ENCODE assay signal across 13 mouse cellular contexts in genomic region chr6:86197150-86197862, GRCm38 (mm10). TPM values are rescaled to one million over a fixed set of nuclear protein-coding genes. Genes with fewer than 3 reads are reported as not detected.
DNase-seq lines count a peak whose midpoint lies in the region; ATAC-seq and TF ChIP-seq lines count a peak whose summit lies in the region.
"Had no signal": no experiment of that assay in that cellular context is flagged by ENCODE, and none has a peak within 500 bp of the region (broad histone marks: within the 10 kb centered on the region; RNA-seq: fewer than 3 reads in every experiment).

No protein-coding gene starts in this region.

- no peak for TF ChIP-seq POLR2A in limb, embryonic 14.5 days (IDR thresholded peaks at IDR 0.05; ENCODE audit: borderline replicate concordance, extremely low read depth, insufficient read depth, insufficient read length)

- H3K4me1 ChIP-seq in forebrain, embryonic 14.5 days (ENCODE audit: control insufficient read depth, insufficient read depth, low read length), result peaks cover 5% of the 10 kb centered on the region; the same call in 1 of the 2 replicates
- peaks cover 4% of the 10 kb centered on the region; the same call in 1 of the 2 replicates for H3K4me1 ChIP-seq in forebrain, embryonic 11.5 days (replicated peaks; ENCODE audit: control insufficient read depth, insufficient read depth, low read length)
- H3K4me1 ChIP-seq in neural tube, embryonic 12.5 days, result peaks cover 17% of the 10 kb centered on the region
- peaks cover 15% of the 10 kb centered on the region for H3K4me1 ChIP-seq in limb, embryonic 14.5 days (ENCODE audit: control insufficient read depth, insufficient read depth, low read length)
- peaks cover 10% of the 10 kb centered on the region; the same call in 1 of the 2 replicates for H3K4me1 ChIP-seq in stomach, embryonic 16.5 days (ENCODE audit: control insufficient read depth, insufficient read depth, low read length)

- H3K27me3 ChIP-seq in forebrain, embryonic 14.5 days (replicated peaks; ENCODE audit: control insufficient read depth, insufficient read depth, low read length), result peaks cover 11% of the 10 kb centered on the region
- peaks cover 25% of the 10 kb centered on the region for H3K27me3 ChIP-seq in forebrain, embryonic 11.5 days (ENCODE audit: control insufficient read depth, insufficient read depth, low read length)
- H3K27me3 ChIP-seq in neural tube, embryonic 12.5 days (replicated peaks), result peaks cover 40% of the 10 kb centered on the region
- H3K27me3 ChIP-seq in limb, embryonic 14.5 days (ENCODE audit: control insufficient read depth, insufficient read depth, low read length), result peaks cover 27% of the 10 kb centered on the region
- peaks cover 5% of the 10 kb centered on the region; the same call in 1 of the 2 replicates for H3K27me3 ChIP-seq in stomach, embryonic 16.5 days (ENCODE audit: control insufficient read depth, insufficient read depth, low read length)

- ATAC-seq in forebrain, embryonic 14.5 days, result no peak
- no peak for ATAC-seq in forebrain, embryonic 11.5 days (replicated peaks; ENCODE audit: low FRiP score)
- ATAC-seq in neural tube, embryonic 12.5 days (ENCODE audit: low FRiP score, low read depth), result no peak
- no peak for ATAC-seq in limb, embryonic 14.5 days (ENCODE audit: low FRiP score, low read depth)
- ATAC-seq in stomach, embryonic 16.5 days (ENCODE audit: insufficient read depth, low FRiP score), result no peak

- no peak overlapping the region for H3K4me3 ChIP-seq in forebrain, embryonic 14.5 days (ENCODE audit: low read depth, low read length)
- H3K4me3 ChIP-seq in forebrain, embryonic 11.5 days (ENCODE audit: low read depth, low read length), result no peak overlapping the region
- no peak overlapping the region for H3K4me3 ChIP-seq in neural tube, embryonic 12.5 days
- H3K4me3 ChIP-seq in limb, embryonic 14.5 days (replicated peaks; ENCODE audit: low read length), result no peak overlapping the region
- no peak overlapping the region for H3K4me3 ChIP-seq in stomach, embryonic 16.5 days (replicated peaks; ENCODE audit: low read length)
- H3K4me3 ChIP-seq: heart, embryonic 10.5 days; megakaryocyte, embryonic 14.5 days had no signal

- no peak overlapping the region for H3K27ac ChIP-seq in forebrain, embryonic 14.5 days (ENCODE audit: low read depth, low read length)
- no peak overlapping the region for H3K27ac ChIP-seq in forebrain, embryonic 11.5 days (ENCODE audit: low read depth, low read length)
- no peak overlapping the region for H3K27ac ChIP-seq in neural tube, embryonic 12.5 days
- no peak overlapping the region for H3K27ac ChIP-seq in limb, embryonic 14.5 days (replicated peaks; ENCODE audit: low read depth, low read length)
- no peak overlapping the region for H3K27ac ChIP-seq in stomach, embryonic 16.5 days (ENCODE audit: low read length)
- H3K27ac ChIP-seq: heart, embryonic 10.5 days; liver, embryonic 14.5 days had no signal

- DNase-seq in forebrain, embryonic 14.5 days (ENCODE audit: low spot score), result peak; percentile 31
- no peak for DNase-seq in forebrain, embryonic 11.5 days (ENCODE audit: low spot score)
- DNase-seq in neural tube, embryonic 10.5 days (ENCODE audit: extremely low spot score, low spot score), result no peak
- DNase-seq in limb, embryonic 14.5 days (ENCODE audit: low spot score), result no peak
- no peak for DNase-seq in cerebellum, postnatal 25 days
- DNase-seq in adrenal gland, postnatal 36 days, result no peak
- DNase-seq: adrenal gland, postnatal 14 days; B cell, adult 2 months had no signal

- no peaks in the 10 kb centered on the region for H3K36me3 ChIP-seq in forebrain, embryonic 14.5 days (ENCODE audit: control insufficient read depth, insufficient read depth, low read length)
- no peaks in the 10 kb centered on the region for H3K36me3 ChIP-seq in forebrain, embryonic 11.5 days (ENCODE audit: control insufficient read depth, insufficient read depth, low read length)
- H3K36me3 ChIP-seq in neural tube, embryonic 12.5 days, result no peaks in the 10 kb centered on the region
- no peaks in the 10 kb centered on the region for H3K36me3 ChIP-seq in limb, embryonic 14.5 days (ENCODE audit: control insufficient read depth, insufficient read depth, low read length)
- no peaks in the 10 kb centered on the region for H3K36me3 ChIP-seq in stomach, embryonic 16.5 days (ENCODE audit: control insufficient read depth, insufficient read depth, low read length)
- H3K36me3 ChIP-seq: heart, embryonic 10.5 days had no signal

- no peak overlapping the region for H3K9ac ChIP-seq in forebrain, embryonic 14.5 days (ENCODE audit: low read length)
- H3K9ac ChIP-seq in forebrain, embryonic 11.5 days (ENCODE audit: low read length), result no peak overlapping the region
- no peak overlapping the region for H3K9ac ChIP-seq in neural tube, embryonic 12.5 days
- no peak overlapping the region for H3K9ac ChIP-seq in limb, embryonic 14.5 days (ENCODE audit: low read depth, low read length, severe bottlenecking)
- no peak overlapping the region for H3K9ac ChIP-seq in stomach, embryonic 16.5 days (ENCODE audit: low read length)
- H3K9ac ChIP-seq: liver, embryonic 14.5 days had no signal

- WGBS in forebrain, embryonic 14.5 days, result 43% methylated on average over 11 of the region's 11 CpGs
- WGBS in forebrain, embryonic 11.5 days, result 45% methylated on average over 11 of the region's 11 CpGs
- 46% methylated on average over 11 of the region's 11 CpGs for WGBS in neural tube, embryonic 12.5 days
- WGBS in limb, embryonic 14.5 days, result 7% methylated on average over 11 of the region's 11 CpGs
- 13% methylated on average over 11 of the region's 11 CpGs for WGBS in stomach, embryonic 16.5 days

- no peaks in the 10 kb centered on the region for H3K9me3 ChIP-seq in forebrain, embryonic 14.5 days (replicated peaks; ENCODE audit: control insufficient read depth, low read length)
- no peaks in the 10 kb centered on the region for H3K9me3 ChIP-seq in forebrain, embryonic 11.5 days (ENCODE audit: control insufficient read depth, low read length)
- no peaks in the 10 kb centered on the region for H3K9me3 ChIP-seq in neural tube, embryonic 12.5 days
- no peaks in the 10 kb centered on the region for H3K9me3 ChIP-seq in limb, embryonic 14.5 days (ENCODE audit: control insufficient read depth, low read length)
- H3K9me3 ChIP-seq in stomach, embryonic 16.5 days (replicated peaks; ENCODE audit: control insufficient read depth, low read length), result no peaks in the 10 kb centered on the region
- H3K9me3 ChIP-seq: heart, embryonic 10.5 days had no signal

- no peak overlapping the region for H3K4me2 ChIP-seq in forebrain, embryonic 14.5 days (ENCODE audit: low read length)
- no peak overlapping the region for H3K4me2 ChIP-seq in forebrain, embryonic 11.5 days (ENCODE audit: low read depth, low read length, severe bottlenecking)
- H3K4me2 ChIP-seq in neural tube, embryonic 12.5 days (replicated peaks), result 0 out of 2 replicates have a peak overlapping the region, but pooled peaks have one; percentile 1
- peak overlapping the region; percentile 98; the same call in 1 of the 2 replicates for H3K4me2 ChIP-seq in limb, embryonic 14.5 days (replicated peaks; ENCODE audit: low read depth, low read length, severe bottlenecking)
- peak overlapping the region; percentile 91; the same call in 1 of the 2 replicates for H3K4me2 ChIP-seq in stomach, embryonic 16.5 days (ENCODE audit: low read depth, low read length)

RNA-seq across cellular contexts. Expression of gene Tgfa, which starts 2.3 kb away (rescaled TPM):
- 7.5 and 12.0 TPM in 2 replicates for polyA plus RNA-seq in forebrain, embryonic 14.5 days (2014; fragmentation: Nextera tagmentation; extraction: Ambion mirVana)
- polyA plus RNA-seq in forebrain, embryonic 11.5 days (2014; fragmentation: Nextera tagmentation; extraction: Ambion mirVana), result 1.7 and 1.9 TPM in 2 replicates
- 3.3 and 4.0 TPM in 2 replicates for polyA plus RNA-seq in neural tube, embryonic 12.5 days (2016; fragmentation: Nextera tagmentation; extraction: Ambion mirVana)
- polyA plus RNA-seq in limb, embryonic 14.5 days (2012; rRNA removed), result 2.7 and 3.8 TPM in 2 replicates
- polyA plus RNA-seq in limb, embryonic 14.5 days (2014; fragmentation: Nextera tagmentation; extraction: Ambion mirVana), result 3.1 and 3.3 TPM in 2 replicates
- 7.2 and 10.2 TPM in 2 replicates for polyA plus RNA-seq in stomach, embryonic 16.5 days (2015; fragmentation: Nextera tagmentation; extraction: Ambion mirVana)
- total RNA-seq in adrenal gland, postnatal 36 days (2021), result 10 to 100 TPM; 12.0 to 20.8 TPM

Comparison
In these comparisons a context has a peak if more than half of its experiments do, and no peak if none do; other contexts are left out.
1. H3K4me2 ChIP-seq: peak in neural tube, embryonic 12.5 days (single experiment), limb, embryonic 14.5 days (single experiment) and stomach, embryonic 16.5 days (single experiment); none in forebrain, embryonic 14.5 days (single experiment) and forebrain, embryonic 11.5 days (single experiment).